Mouse (Mus musculus): ENCODE measurements around the gene Laptm5. TPM values are rescaled to one million over a fixed set of nuclear protein-coding genes. Genes with fewer than 3 reads are reported as not detected.
A peak's percentile ranks its signal among the peaks of the same experiment; 100 is the strongest.

The Laptm5 gene
- polyA plus RNA-seq, 1 experiment from 2014 or later = 27.4 TPM

DNA sequence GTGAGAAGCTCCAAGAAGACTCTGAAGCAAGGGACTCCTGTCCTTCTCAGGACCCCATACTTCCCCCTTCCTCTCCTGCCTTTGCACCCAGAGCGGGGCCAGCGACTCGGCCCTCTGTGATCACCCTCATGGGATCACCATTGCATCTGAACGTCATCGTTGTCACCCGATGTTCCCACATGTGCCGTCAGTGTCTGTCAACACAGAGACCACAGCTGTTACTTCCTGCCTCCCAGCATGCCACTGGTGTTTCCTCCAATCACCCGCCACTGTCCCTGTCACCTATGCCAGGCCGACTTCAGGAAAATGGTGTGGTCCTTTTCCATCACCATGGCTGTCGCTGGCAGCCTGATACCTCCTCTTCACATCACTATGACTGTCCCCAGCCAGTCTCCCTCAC, 9.1 kb downstream of the Laptm5 start:
- H3K4me2 ChIP-seq = no peak overlapping the region
- peaks cover 15% of the 10 kb centered on the region for H3K4me1 ChIP-seq (replicated peaks)
- WGBS = 65% methylated on average over 10 of the region's 10 CpGs
- no peak overlapping the region for H3K27ac ChIP-seq
- H3K27me3 ChIP-seq = no peaks in the 10 kb centered on the region
- no peak overlapping the region for H3K9ac ChIP-seq
- no peak overlapping the region for H3K4me3 ChIP-seq
- no peaks in the 10 kb centered on the region for H3K36me3 ChIP-seq
- no peaks in the 10 kb centered on the region for H3K9me3 ChIP-seq (replicated peaks)
- no peak for ATAC-seq (replicated peaks; ENCODE audit: insufficient number of reproducible peaks, insufficient read depth, low FRiP score, low read depth)

DNA sequence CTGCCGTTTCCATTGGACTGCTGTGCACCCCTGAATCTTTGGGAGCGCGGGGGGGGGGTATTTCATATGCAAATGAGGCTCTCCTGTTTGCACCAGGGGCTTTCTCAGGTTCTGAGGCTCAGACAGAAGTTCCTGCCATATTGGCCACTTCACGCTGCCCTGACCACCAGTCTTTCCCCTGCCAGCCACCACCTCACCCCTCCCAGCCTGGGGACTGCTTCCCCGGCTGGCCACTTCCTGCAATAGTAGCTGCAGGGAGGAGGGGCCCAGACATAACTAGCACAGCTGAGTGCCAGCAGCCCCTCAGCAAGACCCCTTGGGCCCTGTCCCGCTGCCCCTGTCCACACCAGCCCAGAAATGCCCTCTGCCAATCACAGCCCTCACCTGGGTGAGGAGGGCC, 13.3 kb downstream of the Laptm5 start:
- no peak overlapping the region for H3K4me2 ChIP-seq
- no peaks in the 10 kb centered on the region for H3K36me3 ChIP-seq
- ATAC-seq (replicated peaks; ENCODE audit: insufficient number of reproducible peaks, insufficient read depth, low FRiP score, low read depth) = no peak
- H3K4me1 ChIP-seq (replicated peaks) = peaks cover 1% of the 10 kb centered on the region; the same call in 1 of the 2 replicates
- no peaks in the 10 kb centered on the region for H3K9me3 ChIP-seq (replicated peaks)
- no peak overlapping the region for H3K27ac ChIP-seq
- 42% methylated on average over 6 of the region's 6 CpGs for WGBS
- no peak overlapping the region for H3K9ac ChIP-seq
- no peak overlapping the region for H3K4me3 ChIP-seq
- H3K27me3 ChIP-seq = no peaks in the 10 kb centered on the region

DNA sequence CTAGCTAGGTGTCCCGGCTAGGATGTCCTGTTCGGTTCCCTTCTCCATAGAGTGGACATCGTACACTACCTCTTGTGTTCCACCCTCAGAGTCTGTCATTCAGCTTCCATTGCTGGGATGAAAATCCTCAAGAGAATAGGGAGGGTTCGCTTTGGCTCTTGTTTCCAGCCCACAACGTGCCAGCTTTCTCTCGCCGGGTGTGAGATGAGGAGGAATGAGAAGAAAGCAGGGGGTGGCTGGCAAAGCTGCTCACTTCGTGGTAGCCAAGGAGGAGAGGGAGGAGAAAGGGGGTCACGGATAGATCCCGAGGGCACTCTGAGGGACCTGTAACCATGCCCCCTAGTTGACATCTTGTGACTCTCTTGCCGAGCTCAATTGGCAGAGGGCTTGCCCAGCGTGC, 14.9 kb downstream of the Laptm5 start:
- no peak for ATAC-seq (replicated peaks; ENCODE audit: insufficient number of reproducible peaks, insufficient read depth, low FRiP score, low read depth)
- no peak overlapping the region for H3K27ac ChIP-seq
- 82% methylated on average over 12 of the region's 12 CpGs for WGBS
- no peaks in the 10 kb centered on the region for H3K36me3 ChIP-seq
- 0 out of 2 replicates have a peak, but pooled peaks cover 3% of the 10 kb centered on the region for H3K27me3 ChIP-seq
- H3K9me3 ChIP-seq (replicated peaks) = no peaks in the 10 kb centered on the region
- no peak overlapping the region for H3K4me2 ChIP-seq
- no peak overlapping the region for H3K9ac ChIP-seq
- H3K4me3 ChIP-seq = no peak overlapping the region
- no peaks in the 10 kb centered on the region for H3K4me1 ChIP-seq (replicated peaks)

DNA sequence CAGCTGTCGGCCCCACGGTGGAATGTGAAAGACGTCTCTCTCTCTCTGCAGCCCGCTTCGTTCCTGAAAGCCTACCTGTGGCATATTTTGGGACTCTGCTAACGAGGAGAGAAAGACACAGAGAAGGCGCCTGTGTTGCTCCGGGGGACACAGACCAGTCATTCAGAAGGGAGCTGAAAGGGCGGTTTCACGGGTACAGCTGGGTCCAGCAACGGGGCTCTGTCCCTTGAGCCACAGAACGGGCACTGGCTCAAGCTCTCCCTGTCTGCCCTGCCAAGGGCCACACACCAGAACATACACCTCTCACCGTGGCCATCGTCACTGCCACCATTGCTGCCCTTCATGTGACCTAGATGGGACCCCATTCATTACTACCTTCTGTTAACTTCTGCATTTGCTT, 29.7 kb downstream of the Laptm5 start:
- H3K27ac ChIP-seq = no peak overlapping the region
- no peak overlapping the region for H3K4me2 ChIP-seq
- 38% methylated on average over 14 of the region's 14 CpGs for WGBS
- H3K9ac ChIP-seq = no peak overlapping the region
- peaks cover 8% of the 10 kb centered on the region for H3K4me1 ChIP-seq (replicated peaks)
- no peaks in the 10 kb centered on the region for H3K36me3 ChIP-seq
- H3K4me3 ChIP-seq = no peak overlapping the region
- no peaks in the 10 kb centered on the region for H3K9me3 ChIP-seq (replicated peaks)
- ATAC-seq (replicated peaks; ENCODE audit: insufficient number of reproducible peaks, insufficient read depth, low FRiP score, low read depth) = no peak
- peaks cover 45% of the 10 kb centered on the region for H3K27me3 ChIP-seq

DNA sequence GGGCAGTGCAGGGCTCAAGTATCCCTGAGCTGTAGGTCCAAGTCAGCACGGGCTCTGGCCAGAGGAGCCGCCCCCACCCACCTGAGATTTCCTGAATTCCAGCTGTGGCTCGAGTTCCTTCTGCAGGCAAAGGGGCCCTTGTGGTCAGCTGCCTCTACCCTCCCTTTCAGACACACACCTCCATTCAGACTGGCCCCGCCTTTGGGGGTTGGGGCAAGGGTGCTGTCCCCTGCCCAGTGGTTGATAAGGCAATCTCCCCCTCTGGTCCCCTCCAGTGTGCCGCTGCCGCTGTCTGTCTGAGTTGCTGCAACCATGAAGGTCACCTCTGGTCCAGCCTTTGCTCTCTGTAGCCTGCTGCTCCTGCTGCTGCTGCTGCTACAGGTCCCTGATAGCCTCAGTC, 31.2 kb downstream of the Laptm5 start, which contains the start of gene Matn1:
Gene Matn1 (plus strand): TSS at position 274 of the 400 bp plus-strand sequence.
- ATAC-seq (replicated peaks; ENCODE audit: insufficient number of reproducible peaks, insufficient read depth, low FRiP score, low read depth) = no peak
- H3K4me1 ChIP-seq (replicated peaks) = peaks cover 8% of the 10 kb centered on the region
- H3K4me2 ChIP-seq = no peak within 1 kb of the TSS
- no peak within 1 kb of the TSS for H3K27ac ChIP-seq
- no peaks in the 10 kb centered on the region for H3K9me3 ChIP-seq (replicated peaks)
- no peak within 1 kb of the TSS for H3K9ac ChIP-seq
- H3K4me3 ChIP-seq = no peak within 1 kb of the TSS
- WGBS = 30% methylated on average over 6 of the region's 6 CpGs
- H3K36me3 ChIP-seq = no peaks in the 10 kb centered on the region
- H3K27me3 ChIP-seq = peaks cover 40% of the 10 kb centered on the region

DNA sequence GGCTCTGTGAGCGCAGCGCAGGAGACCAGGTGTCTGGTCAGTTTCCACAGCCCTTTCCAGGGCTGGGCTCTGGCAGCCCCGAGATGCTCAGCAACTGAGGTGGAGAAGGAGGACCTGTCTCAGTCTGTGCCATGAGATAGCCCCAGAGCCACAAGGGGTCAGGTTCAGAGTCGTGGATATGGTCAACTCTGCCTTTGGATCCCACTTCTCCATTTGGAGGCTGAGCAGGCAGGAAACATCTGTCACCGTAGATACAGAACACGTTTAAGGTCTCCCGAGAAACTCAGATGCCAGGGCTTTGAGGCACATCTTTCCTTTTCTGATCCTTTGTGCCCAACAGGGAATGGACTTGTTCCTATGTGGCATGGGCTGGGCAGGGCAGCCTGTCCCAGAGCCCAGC, 31.9 kb downstream of the Laptm5 start:
- 71% methylated on average over 7 of the region's 7 CpGs for WGBS
- Histone ChIP-seq H3K9ac (no peak overlapping the region), H3K27me3 (peaks cover 36% of the 10 kb centered on the region), H3K4me3 (no peak overlapping the region), H3K27ac (no peak overlapping the region), H3K36me3 (no peaks in the 10 kb centered on the region), H3K4me2 (no peak overlapping the region), H3K4me1 (replicated peaks) (peaks cover 8% of the 10 kb centered on the region), H3K9me3 (replicated peaks) (no peaks in the 10 kb centered on the region)
- ATAC-seq (replicated peaks; ENCODE audit: insufficient number of reproducible peaks, insufficient read depth, low FRiP score, low read depth) = no peak

DNA sequence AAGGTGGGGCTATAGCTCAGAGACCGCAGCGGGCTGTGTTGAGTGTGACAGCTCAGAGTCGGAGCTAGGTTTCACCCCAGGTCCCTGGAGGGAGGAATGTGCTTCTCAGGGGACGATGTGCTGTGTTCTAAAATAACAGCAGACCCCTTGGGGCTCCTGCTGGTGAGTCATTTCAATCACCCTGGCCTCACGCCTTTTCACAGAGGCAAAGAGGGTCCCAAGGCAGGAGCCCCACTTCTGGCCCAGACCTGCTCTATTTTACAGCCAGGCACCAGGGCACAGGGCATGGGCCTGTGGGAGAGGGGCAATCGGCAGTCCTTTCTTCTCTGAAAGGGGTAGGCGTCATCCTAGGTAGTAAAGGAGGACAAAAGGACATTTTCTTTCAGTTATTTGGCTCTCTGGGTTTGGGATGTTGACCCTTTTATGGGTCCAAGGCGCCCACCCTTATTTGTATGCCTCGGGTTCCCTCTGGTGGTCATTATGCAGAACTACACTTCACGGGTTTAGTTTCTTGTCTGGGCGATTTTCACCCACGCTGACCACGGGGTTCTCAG, 34.2 kb downstream of the Laptm5 start:
- no peak overlapping the region for H3K4me2 ChIP-seq
- H3K9me3 ChIP-seq (replicated peaks) = no peaks in the 10 kb centered on the region
- no peak overlapping the region for H3K9ac ChIP-seq
- H3K4me3 ChIP-seq = no peak overlapping the region
- ATAC-seq (replicated peaks; ENCODE audit: insufficient number of reproducible peaks, insufficient read depth, low FRiP score, low read depth) = peak; percentile 7; the same call in 1 of the 2 replicates
- H3K36me3 ChIP-seq = no peaks in the 10 kb centered on the region
- 18% methylated on average over 13 of the region's 13 CpGs for WGBS
- peaks cover 8% of the 10 kb centered on the region for H3K4me1 ChIP-seq (replicated peaks)
- H3K27ac ChIP-seq = no peak overlapping the region
- H3K27me3 ChIP-seq = peaks cover 42% of the 10 kb centered on the region

DNA sequence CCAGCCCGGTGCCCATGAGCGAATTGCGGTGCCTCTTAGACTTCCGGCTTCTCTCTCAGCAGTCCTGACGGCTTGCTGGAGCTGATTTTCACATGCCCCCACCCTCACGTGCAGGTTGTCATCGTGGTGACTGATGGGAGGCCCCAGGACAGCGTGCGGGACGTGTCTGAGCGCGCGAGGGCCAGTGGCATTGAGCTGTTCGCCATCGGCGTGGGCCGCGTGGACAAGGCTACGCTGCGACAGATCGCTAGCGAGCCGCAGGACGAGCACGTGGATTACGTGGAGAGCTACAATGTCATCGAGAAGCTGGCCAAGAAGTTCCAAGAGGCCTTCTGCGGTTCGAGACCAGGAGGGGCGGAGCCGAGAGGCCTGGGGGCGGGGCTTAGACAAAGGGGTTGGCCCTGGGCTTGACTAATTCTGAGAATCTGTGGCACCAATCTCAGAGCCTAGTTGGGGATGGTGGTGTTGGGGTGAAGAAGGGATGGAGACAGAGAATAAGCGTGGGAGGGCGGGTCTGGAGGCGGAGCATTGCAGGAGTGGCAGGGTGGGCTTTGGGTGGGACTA, 37.0 kb downstream of the Laptm5 start:
- WGBS = 79% methylated on average over 35 of the region's 35 CpGs
- no peak overlapping the region for H3K4me3 ChIP-seq

DNA sequence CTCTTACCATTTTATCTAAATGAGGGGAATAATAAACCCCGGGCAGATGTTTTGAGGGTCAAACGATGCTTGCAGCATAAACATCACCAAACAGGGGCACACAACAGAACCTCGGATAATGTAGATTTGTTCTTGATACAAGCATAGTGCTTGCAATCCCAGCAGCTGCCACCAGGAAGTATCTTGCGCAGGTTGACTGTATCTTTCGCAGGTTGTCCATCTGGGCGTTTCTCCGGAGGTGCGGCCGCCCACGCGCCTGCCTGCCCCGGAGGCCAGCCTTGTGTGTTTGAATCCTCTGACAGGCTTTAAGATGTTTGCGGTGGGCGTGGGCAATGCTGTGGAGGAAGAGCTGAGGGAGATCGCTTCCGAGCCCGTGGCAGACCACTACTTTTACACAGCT, 39.6 kb downstream of the Laptm5 start:
- Histone ChIP-seq H3K4me3 (no peak overlapping the region), H3K4me1 (replicated peaks) (no peaks in the 10 kb centered on the region), H3K27ac (no peak overlapping the region), H3K4me2 (no peak overlapping the region), H3K27me3 (peaks cover 29% of the 10 kb centered on the region), H3K9ac (no peak overlapping the region), H3K36me3 (no peaks in the 10 kb centered on the region), H3K9me3 (replicated peaks) (no peaks in the 10 kb centered on the region)
- no peak for ATAC-seq (replicated peaks; ENCODE audit: insufficient number of reproducible peaks, insufficient read depth, low FRiP score, low read depth)
- 34% methylated on average over 17 of the region's 17 CpGs for WGBS

More for the DNA sequence above, 37.0 kb downstream of the Laptm5 start:
- no peak overlapping the region for H3K4me2 ChIP-seq
- H3K9ac ChIP-seq = no peak overlapping the region
- H3K27ac ChIP-seq = no peak overlapping the region
- no peak for ATAC-seq (replicated peaks; ENCODE audit: insufficient number of reproducible peaks, insufficient read depth, low FRiP score, low read depth)
- H3K27me3 ChIP-seq = peaks cover 27% of the 10 kb centered on the region
- H3K9me3 ChIP-seq (replicated peaks) = no peaks in the 10 kb centered on the region
- H3K36me3 ChIP-seq = no peaks in the 10 kb centered on the region
- peaks cover 5% of the 10 kb centered on the region for H3K4me1 ChIP-seq (replicated peaks)

DNA sequence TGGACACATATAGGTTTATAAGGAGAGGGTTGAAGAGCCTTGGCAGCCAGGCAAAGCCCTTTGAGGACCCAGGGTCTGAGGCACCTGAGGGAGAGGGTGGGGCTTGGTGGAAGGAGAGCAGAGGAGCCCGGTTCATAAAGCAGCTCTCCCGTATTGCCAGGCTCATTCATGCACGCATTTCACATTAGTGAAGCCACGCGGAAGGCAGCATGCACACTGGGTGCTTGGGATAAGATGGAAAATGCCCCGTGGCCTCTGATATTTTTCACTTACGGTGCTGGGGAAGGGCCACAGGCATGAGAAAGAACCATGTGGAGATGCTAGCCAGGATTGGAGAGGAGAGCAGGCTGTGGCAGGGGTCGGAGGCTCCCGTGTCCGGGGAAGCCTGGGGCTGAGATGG, 44.2 kb downstream of the Laptm5 start:
- Histone ChIP-seq H3K27me3 (peaks cover 22% of the 10 kb centered on the region), H3K4me1 (replicated peaks) (no peaks in the 10 kb centered on the region), H3K9me3 (replicated peaks) (no peaks in the 10 kb centered on the region), H3K4me2 (no peak overlapping the region), H3K4me3 (no peak overlapping the region), H3K9ac (no peak overlapping the region), H3K36me3 (no peaks in the 10 kb centered on the region), H3K27ac (no peak overlapping the region)
- no peak for ATAC-seq (replicated peaks; ENCODE audit: insufficient number of reproducible peaks, insufficient read depth, low FRiP score, low read depth)
- 84% methylated on average over 10 of the region's 10 CpGs for WGBS

DNA sequence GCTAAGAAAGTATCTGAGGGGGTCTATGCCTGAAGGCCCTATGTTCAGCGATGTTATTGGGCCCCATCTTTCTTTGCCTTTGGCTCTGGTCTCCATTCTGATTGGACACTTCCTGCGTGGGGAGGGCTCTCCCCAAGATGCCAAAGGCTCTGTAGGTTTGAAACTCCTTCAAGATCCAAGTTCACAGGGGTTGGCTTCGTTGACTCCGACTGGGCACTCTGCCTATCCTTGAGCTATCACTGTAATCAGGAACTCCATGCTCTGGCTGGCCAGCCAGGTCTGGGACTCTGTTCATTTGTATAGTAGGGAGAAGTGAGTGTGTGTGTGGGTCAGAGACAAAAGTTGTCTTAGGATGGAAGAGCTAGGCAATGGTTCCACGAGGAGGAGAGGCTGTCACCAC, 45.9 kb downstream of the Laptm5 start:
- 49% methylated on average over 5 of the region's 5 CpGs for WGBS
- Histone ChIP-seq H3K27ac (no peak overlapping the region), H3K9ac (no peak overlapping the region), H3K9me3 (replicated peaks) (no peaks in the 10 kb centered on the region), H3K27me3 (peaks cover 22% of the 10 kb centered on the region), H3K4me3 (no peak overlapping the region), H3K4me2 (no peak overlapping the region), H3K36me3 (no peaks in the 10 kb centered on the region), H3K4me1 (replicated peaks) (no peaks in the 10 kb centered on the region)
- ATAC-seq (replicated peaks; ENCODE audit: insufficient number of reproducible peaks, insufficient read depth, low FRiP score, low read depth) = no peak

DNA sequence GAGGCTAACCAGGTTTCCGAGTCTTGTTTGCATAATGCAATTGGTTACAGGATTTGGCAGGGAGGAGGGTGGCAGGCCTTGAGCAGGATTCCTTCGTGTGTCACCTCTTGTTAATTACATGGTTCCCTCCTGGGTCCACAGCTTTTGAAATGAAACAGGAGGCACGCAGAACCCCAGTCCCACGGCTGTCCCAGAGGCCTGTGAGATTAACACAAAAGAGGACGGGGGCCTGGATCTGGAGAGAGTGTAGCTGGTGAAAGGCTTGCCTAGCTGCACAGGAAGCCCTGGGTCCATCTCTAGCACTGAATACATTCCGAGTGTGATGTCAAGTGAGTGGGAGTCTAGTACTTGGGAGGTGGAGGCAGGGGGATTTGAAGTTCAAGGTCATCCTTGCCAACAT, 46.8 kb downstream of the Laptm5 start:
- ATAC-seq (replicated peaks; ENCODE audit: insufficient number of reproducible peaks, insufficient read depth, low FRiP score, low read depth) = no peak
- no peaks in the 10 kb centered on the region for H3K9me3 ChIP-seq (replicated peaks)
- H3K9ac ChIP-seq = no peak overlapping the region
- H3K4me2 ChIP-seq = no peak overlapping the region
- WGBS = 49% methylated on average over 6 of the region's 6 CpGs
- H3K4me3 ChIP-seq = no peak overlapping the region
- H3K36me3 ChIP-seq = no peaks in the 10 kb centered on the region
- no peaks in the 10 kb centered on the region for H3K4me1 ChIP-seq (replicated peaks)
- no peak overlapping the region for H3K27ac ChIP-seq
- H3K27me3 ChIP-seq = peaks cover 21% of the 10 kb centered on the region

Data from heart, embryonic 15.5 days (tissue).